Mouse (Mus musculus): ENCODE data around the gene Vmn1r87. TPM values are rescaled to one million over a fixed set of nuclear protein-coding genes. Genes with fewer than 3 reads are reported as not detected.
"Not testable (repeated sequence)": the region's sequence is repeated elsewhere in the genome, so short reads cannot be mapped to it uniquely, and the experiment has no call there.

Vmn1r87 gene
- not detected for total RNA-seq (2021)

DNA sequence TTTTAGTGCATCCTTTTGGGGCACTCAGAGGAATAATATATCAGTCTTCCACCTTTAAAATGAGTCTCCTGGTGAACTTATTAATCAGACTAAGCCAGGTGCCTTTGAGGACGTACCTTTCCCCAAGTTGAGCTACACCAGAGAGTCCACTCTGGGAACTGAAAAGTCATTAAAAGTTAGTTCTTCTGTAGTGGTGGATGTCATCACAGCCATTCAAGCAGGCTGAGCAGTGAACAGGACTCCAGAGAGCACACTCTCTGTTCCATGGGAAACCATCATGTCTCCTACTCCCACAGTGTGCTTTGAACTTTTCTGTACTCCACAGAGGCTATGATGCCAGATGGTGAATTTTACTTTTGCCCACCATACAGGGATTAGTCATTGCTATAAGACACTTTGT lies at the start of gene Vmn1r87:
Gene Vmn1r87 (minus strand): TSS at position 101 of the 400 bp plus-strand sequence.
- DNase-seq = no peak

DNA sequence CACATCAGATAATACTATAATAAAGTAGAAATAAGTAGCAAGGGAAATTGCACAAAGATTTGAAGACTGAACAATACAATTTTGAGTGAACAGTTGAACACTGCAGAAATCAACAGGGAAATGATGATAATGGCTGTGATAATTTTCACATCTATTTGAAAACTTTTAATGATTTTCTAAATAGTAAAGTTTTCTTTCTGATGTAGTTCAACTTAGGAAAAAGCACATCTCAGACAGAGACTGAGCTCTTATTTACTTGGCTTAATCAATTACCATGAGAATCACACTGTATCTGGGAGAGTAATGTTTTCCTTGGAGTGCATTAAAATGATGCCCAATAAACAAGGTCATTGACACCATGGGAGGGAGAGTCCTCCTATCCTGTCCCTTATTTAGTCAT lies 19.3 kb upstream of the Vmn1r87 start, which contains the start of gene Vmn1r88:
Gene Vmn1r88 (plus strand): TSS at position 301 of the 400 bp plus-strand sequence.
- DNase-seq = no peak

DNA sequence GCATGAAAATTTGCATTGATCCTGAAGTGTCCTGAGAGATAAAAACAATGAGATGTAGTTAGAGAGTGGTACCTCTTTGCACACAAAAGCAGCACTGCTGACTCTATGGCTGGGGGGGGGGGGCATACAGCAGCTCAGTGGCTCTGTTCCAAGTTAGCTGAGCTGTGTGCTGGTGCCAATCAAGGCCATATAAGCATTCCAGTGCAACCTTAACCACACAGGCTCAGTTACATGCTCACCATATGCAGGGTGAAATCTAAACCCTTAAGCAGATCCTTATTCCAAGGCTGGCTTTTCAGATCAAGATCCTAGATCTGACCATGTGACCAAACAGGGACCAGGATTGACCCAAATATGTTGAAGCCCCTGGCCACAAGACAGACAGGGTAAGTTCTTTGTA lies 2.6 kb downstream of the Vmn1r87 start:
- no peak for DNase-seq

DNA sequence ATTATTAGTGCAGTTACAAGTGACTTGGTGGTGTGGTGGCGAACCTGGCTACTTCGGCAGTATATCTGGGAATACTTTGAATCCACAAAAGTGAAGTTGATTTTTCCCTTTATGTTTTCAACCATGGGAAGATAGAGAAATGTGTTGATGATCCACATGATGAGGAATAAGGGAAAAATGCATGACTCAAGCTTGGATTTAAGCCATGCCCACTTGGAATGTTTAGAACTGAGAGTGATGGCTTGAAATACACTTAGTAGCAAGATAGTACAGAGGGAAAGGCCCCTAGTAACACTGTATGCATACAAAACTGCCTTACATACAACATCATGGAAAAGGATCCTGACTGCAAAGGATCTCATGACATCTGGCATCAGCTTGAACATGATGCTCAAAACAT lies 8.1 kb downstream of the Vmn1r87 start:
- DNase-seq = no peak

DNA sequence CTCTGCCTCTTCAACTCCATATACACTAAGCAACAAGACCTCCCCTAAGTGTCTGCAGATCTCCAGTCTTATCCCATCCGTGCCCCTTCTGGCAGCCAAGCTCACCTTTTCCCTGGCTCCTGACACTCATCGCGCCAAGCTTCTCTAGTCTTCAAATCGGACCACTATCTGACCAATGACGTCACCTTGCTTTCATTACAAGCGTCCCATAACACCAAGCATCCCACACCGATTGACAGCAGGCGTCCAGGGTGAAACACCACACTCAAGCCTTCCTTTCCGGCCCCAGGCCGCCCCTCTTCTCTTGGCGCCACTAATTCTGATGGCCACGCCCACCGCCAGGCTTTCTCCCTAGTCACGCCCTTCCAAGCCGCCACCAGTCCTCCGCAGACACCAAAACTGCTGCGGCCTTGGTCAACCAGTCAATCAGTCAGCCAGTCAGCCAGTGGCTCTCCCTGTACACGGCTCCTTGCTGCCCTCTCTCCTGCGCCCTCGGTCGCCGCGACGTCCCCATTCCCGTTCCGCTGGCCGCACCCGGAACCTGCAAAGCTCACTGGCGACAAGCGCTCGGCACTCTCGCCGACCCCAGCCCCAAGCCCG lies 16.3 kb downstream of the Vmn1r87 start:
- not testable (repeated sequence) for DNase-seq

DNA sequence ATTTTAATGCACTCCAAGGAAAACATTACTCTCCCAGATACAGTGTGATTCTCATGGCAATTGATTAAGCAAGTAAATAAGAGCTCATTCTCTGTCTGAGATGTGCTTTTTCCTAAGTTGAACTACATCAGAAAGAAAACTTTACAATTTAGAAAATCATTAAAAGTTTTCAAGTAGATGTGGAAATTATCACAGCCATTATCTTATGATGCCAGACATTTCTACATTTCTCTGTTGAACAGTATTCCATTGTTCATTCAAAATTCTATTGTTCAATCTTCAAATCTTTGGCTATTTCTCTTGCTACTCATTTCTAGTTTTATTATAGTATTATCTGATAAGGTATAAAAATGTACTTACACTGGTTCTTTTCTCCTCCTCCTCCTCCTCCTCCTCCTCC lies 20.1 kb downstream of the Vmn1r87 start, which contains the start of gene Vmn1r86:
Gene Vmn1r86 (minus strand): TSS at position 101 of the 400 bp plus-strand sequence.
- no peak for DNase-seq

DNA sequence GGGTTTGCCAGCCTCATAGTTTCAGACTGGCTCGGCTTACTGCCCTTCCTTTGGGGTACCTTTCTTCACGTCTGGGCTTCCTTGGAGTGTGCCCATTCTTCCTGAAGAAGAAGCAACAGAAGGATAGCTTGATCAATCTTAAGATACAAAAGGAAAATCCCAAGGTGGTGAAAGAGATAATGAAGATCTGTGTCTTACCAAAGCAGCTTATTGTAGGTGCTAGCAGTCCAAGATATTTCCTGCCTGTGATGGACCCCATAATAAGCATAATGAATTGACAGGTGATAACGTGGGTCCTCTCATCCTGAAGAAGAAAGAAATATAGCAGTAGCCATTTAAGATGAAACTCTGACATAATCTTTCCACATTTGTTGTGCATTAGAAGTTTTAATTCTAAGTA lies 44.9 kb downstream of the Vmn1r87 start, which contains the start of gene Vmn1r85:
Gene Vmn1r85 (minus strand): TSS at position 101 of the 400 bp plus-strand sequence.
- DNase-seq = no peak

Other genes with a start within 250 kb of the Vmn1r87 start
- gene Zscan22, start 242.3 kb downstream of the Vmn1r87 start, total RNA-seq (2021) = 10 to 100 TPM; 17.0 to 20.7 TPM
- gene Rps5, start 217.9 kb downstream of the Vmn1r87 start, total RNA-seq (2021) = 100 to 1,000 TPM; 399 to 414 TPM
- gene Rnf225, start 212.7 kb downstream of the Vmn1r87 start, total RNA-seq (2021) = under 1 TPM; 0.85 to 0.88 TPM
- gene Zfp324, start 174.3 kb downstream of the Vmn1r87 start, total RNA-seq (2021) = 10 to 100 TPM; 11.6 to 13.1 TPM
- gene Zfp446, start 162.3 kb downstream of the Vmn1r87 start, total RNA-seq (2021) = 1 to 10 TPM; 8.6 to 9.3 TPM
- gene Slc27a5, start 142.0 kb downstream of the Vmn1r87 start, total RNA-seq (2021) = under 1 TPM in 1 of 2 experiments, not detected in 1; 0.20 TPM
- gene Trim28, start 141.0 kb downstream of the Vmn1r87 start, total RNA-seq (2021) = 100 to 1,000 TPM; 235 to 241 TPM
- 10 to 100 TPM; 33.6 to 37.8 TPM for gene Zbtb45, start 130.1 kb downstream of the Vmn1r87 start, total RNA-seq (2021)
- gene Chmp2a, start 105.3 kb downstream of the Vmn1r87 start, total RNA-seq (2021) = 100 to 1,000 TPM; 137 to 146 TPM
- 100 to 1,000 TPM; 193 TPM for gene Ube2m, start 101.9 kb downstream of the Vmn1r87 start, total RNA-seq (2021)
- 10 to 100 TPM; 14.3 to 17.6 TPM for gene Mzf1, start 85.4 kb downstream of the Vmn1r87 start, total RNA-seq (2021)
- gene Vmn1r85, start 45.0 kb downstream of the Vmn1r87 start, total RNA-seq (2021) = not detected
- not detected for gene Vmn1r86, start 20.2 kb downstream of the Vmn1r87 start, total RNA-seq (2021)
- gene Vmn1r88, start 19.4 kb upstream of the Vmn1r87 start, total RNA-seq (2021) = under 1 TPM; 0.13 to 0.17 TPM
- not detected for gene Vmn1r89, start 72.9 kb upstream of the Vmn1r87 start, total RNA-seq (2021)
- 1 to 10 TPM; 5.6 to 5.8 TPM for gene Lig1, start 137.1 kb upstream of the Vmn1r87 start, total RNA-seq (2021)
- 10 to 100 TPM; 15.0 to 16.8 TPM for gene Zswim9, start 138.6 kb upstream of the Vmn1r87 start, total RNA-seq (2021)
- under 1 TPM; 0.30 to 0.46 TPM for gene Pla2g4c, start 184.5 kb upstream of the Vmn1r87 start, total RNA-seq (2021)

All from layer of hippocampus, postnatal 36 days (tissue).